15 mouse cellular contexts compared by ENCODE assay signal in the genomic region with DNA sequence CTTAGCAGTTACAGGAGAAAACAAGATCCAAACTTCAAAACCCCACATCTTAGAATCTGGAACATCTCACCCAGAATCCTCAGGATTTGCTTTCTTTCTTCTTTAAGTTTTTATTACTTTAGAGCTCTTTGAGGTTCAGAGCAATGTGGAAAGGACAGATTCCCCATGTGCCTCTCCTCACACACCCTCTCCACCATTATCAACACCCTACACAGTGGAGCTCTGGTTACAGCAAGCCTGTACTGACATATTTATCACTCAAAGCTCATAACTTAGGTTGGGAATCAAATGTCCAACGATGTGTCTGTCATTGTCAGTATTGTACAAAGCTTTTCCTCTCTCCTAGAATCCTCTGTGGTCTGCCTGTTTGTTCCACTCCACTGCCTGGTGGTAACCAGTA.
"Had no signal": no experiment of that assay in that cellular context is flagged by ENCODE, and none has a peak within 500 bp of the region (broad histone marks: within the 10 kb centered on the region; RNA-seq: fewer than 3 reads in every experiment).

No protein-coding gene starts in this region.

- H3K27me3 ChIP-seq: limb, embryonic 13.5 days; midbrain, embryonic 13.5 days had no signal

- H3K36me3 ChIP-seq: limb, embryonic 10.5 days; limb, embryonic 13.5 days; midbrain, embryonic 10.5 days; midbrain, embryonic 13.5 days had no signal

- H3K4me3 ChIP-seq: layer of hippocampus, adult 2 months; limb, embryonic 10.5 days; limb, embryonic 13.5 days; midbrain, embryonic 10.5 days; midbrain, embryonic 13.5 days had no signal

- DNase-seq: kidney, adult 2 months; kidney, postnatal 25 days; layer of hippocampus, adult 9-11 months; lung, adult 2 months; lung, postnatal 14 days; lung, postnatal 4 days; thymus, postnatal 25 days had no signal

- ATAC-seq: intestine, postnatal 0 days; midbrain, embryonic 13.5 days; midbrain, embryonic 16.5 days had no signal

- H3K4me2 ChIP-seq: limb, embryonic 13.5 days; midbrain, embryonic 13.5 days had no signal

- H3K4me1 ChIP-seq: limb, embryonic 13.5 days had no signal

- H3K9ac ChIP-seq: limb, embryonic 13.5 days; midbrain, embryonic 13.5 days had no signal

- H3K9me3 ChIP-seq: limb, embryonic 10.5 days; limb, embryonic 13.5 days; midbrain, embryonic 10.5 days; midbrain, embryonic 13.5 days had no signal

- H3K27ac ChIP-seq: kidney, postnatal 0 days; layer of hippocampus, adult 2 months; limb, embryonic 10.5 days; limb, embryonic 13.5 days; midbrain, embryonic 10.5 days; midbrain, embryonic 13.5 days had no signal
